Mouse (Mus musculus): Measurements from ENCODE around the gene Acsm2. TPM values are rescaled to one million over a fixed set of nuclear protein-coding genes. Genes with fewer than 3 reads are reported as not detected.

Gene Acsm2
- total and polyA plus RNA-seq, 3 experiments = not detected

GRCm38 (mm10) chr7:119618209-119618935 is 64.2 kb downstream of the Acsm2 start:
- Histone ChIP-seq H3K9ac (ENCODE audit: low read depth, low read length) (no peak overlapping the region), H3K4me1 (ENCODE audit: control insufficient read depth, insufficient read depth, low read length) (no peaks in the 10 kb centered on the region), H3K79me2 (replicated peaks; ENCODE audit: control insufficient read depth, insufficient read depth, low read length) (no peaks in the 10 kb centered on the region), H3K36me3 (ENCODE audit: control insufficient read depth, insufficient read depth, low read length) (no peaks in the 10 kb centered on the region), H3K4me3 (no peak overlapping the region), H3K27ac (no peak overlapping the region), H3K27me3 (ENCODE audit: control insufficient read depth, insufficient read depth, low read length) (no peaks in the 10 kb centered on the region)
- WGBS = 45% methylated on average over 4 of the region's 4 CpGs
- TF ChIP-seq CTCF (IDR thresholded peaks at IDR 0.05) (no peak), EP300 (IDR thresholded peaks at IDR 0.05; ENCODE audit: insufficient read depth, low read depth, low read length) (no peak), POLR2A (IDR thresholded peaks at IDR 0.05; ENCODE audit: insufficient read depth, low read depth, low read length) (no peak)
- no peak for DNase-seq
- intact Hi-C loops (cut with DNase I) = no loop called here

DNA sequence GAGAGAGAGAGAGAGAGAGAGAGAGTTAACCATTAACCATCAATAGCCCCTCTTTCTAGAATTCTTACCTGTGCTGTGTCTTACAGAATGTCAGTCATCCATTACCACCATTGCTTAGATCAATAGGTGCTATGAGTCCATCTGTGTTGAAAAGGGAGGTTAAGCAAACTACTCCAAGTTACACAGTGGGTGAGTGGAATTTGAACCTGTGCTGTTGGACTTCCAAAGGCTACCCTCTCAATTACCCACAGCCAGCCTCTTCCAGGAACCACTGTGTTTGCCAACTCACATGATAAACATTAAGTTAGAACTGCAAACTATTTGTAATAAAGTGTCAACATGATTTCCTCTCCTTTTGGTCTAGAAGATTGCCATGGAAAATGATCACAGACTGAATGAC is 66.0 kb downstream of the Acsm2 start:
- no peaks in the 10 kb centered on the region for H3K79me2 ChIP-seq (replicated peaks; ENCODE audit: control insufficient read depth, insufficient read depth, low read length)
- no peak overlapping the region for H3K27ac ChIP-seq
- no peak overlapping the region for H3K4me3 ChIP-seq
- H3K27me3 ChIP-seq (ENCODE audit: control insufficient read depth, insufficient read depth, low read length) = no peaks in the 10 kb centered on the region
- no peaks in the 10 kb centered on the region for H3K4me1 ChIP-seq (ENCODE audit: control insufficient read depth, insufficient read depth, low read length)
- no peak for DNase-seq
- no peak overlapping the region for H3K9ac ChIP-seq (ENCODE audit: low read depth, low read length)
- TF ChIP-seq POLR2A (IDR thresholded peaks at IDR 0.05; ENCODE audit: insufficient read depth, low read depth, low read length) (no peak), CTCF (IDR thresholded peaks at IDR 0.05) (no peak), EP300 (IDR thresholded peaks at IDR 0.05; ENCODE audit: insufficient read depth, low read depth, low read length) (no peak)
- no peaks in the 10 kb centered on the region for H3K36me3 ChIP-seq (ENCODE audit: control insufficient read depth, insufficient read depth, low read length)
- intact Hi-C loops (cut with DNase I) = no loop called here

DNA sequence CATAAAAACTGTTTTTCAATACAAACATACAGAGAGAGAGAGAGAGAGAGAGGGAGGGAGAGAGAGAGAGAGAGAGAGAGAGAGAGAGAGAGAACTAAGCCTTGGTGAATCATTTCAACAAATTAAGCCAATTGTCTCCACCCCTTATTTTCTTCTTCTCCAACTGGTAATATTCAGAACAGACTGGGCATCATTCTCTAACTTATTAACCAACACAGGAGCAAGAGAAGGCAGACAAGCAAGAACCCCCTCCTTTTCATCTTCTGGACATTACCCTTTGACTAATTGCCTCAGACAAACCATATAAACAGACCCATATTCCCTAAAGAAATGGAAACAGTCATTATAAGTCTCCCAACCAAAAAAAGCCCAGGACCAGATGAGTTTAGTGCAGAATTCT is 84.6 kb downstream of the Acsm2 start:
- no peaks in the 10 kb centered on the region for H3K4me1 ChIP-seq (ENCODE audit: control insufficient read depth, insufficient read depth, low read length)
- H3K79me2 ChIP-seq (replicated peaks; ENCODE audit: control insufficient read depth, insufficient read depth, low read length) = no peaks in the 10 kb centered on the region
- no peak overlapping the region for H3K27ac ChIP-seq
- no peak overlapping the region for H3K4me3 ChIP-seq
- TF ChIP-seq CTCF (IDR thresholded peaks at IDR 0.05) (no peak), POLR2A (IDR thresholded peaks at IDR 0.05; ENCODE audit: insufficient read depth, low read depth, low read length) (no peak), EP300 (IDR thresholded peaks at IDR 0.05; ENCODE audit: insufficient read depth, low read depth, low read length) (no peak)
- H3K9ac ChIP-seq (ENCODE audit: low read depth, low read length) = no peak overlapping the region
- no peak for DNase-seq
- intact Hi-C loops (cut with DNase I) = no loop called here
- H3K27me3 ChIP-seq (ENCODE audit: control insufficient read depth, insufficient read depth, low read length) = no peaks in the 10 kb centered on the region
- H3K36me3 ChIP-seq (ENCODE audit: control insufficient read depth, insufficient read depth, low read length) = no peaks in the 10 kb centered on the region

GRCm38 (mm10) chr7:119642307-119642706 is 88.2 kb downstream of the Acsm2 start:
- 67% methylated on average over 5 of the region's 5 CpGs for WGBS
- Histone ChIP-seq H3K4me1 (ENCODE audit: control insufficient read depth, insufficient read depth, low read length) (no peaks in the 10 kb centered on the region), H3K79me2 (replicated peaks; ENCODE audit: control insufficient read depth, insufficient read depth, low read length) (no peaks in the 10 kb centered on the region), H3K36me3 (ENCODE audit: control insufficient read depth, insufficient read depth, low read length) (no peaks in the 10 kb centered on the region), H3K27ac (no peak overlapping the region), H3K4me3 (no peak overlapping the region), H3K9ac (ENCODE audit: low read depth, low read length) (no peak overlapping the region), H3K27me3 (ENCODE audit: control insufficient read depth, insufficient read depth, low read length) (no peaks in the 10 kb centered on the region)
- intact Hi-C loops (cut with DNase I) = no loop called here
- no peak for DNase-seq
- no peak for TF ChIP-seq POLR2A (IDR thresholded peaks at IDR 0.05; ENCODE audit: insufficient read depth, low read depth, low read length)
- TF ChIP-seq CTCF (IDR thresholded peaks at IDR 0.05) = no peak
- no peak for TF ChIP-seq EP300 (IDR thresholded peaks at IDR 0.05; ENCODE audit: insufficient read depth, low read depth, low read length)

Other genes starting within 250 kb of the Acsm2 start
- gene Gp2, start 95.1 kb upstream of the Acsm2 start, total RNA-seq (2021) = not detected
- 0.08 TPM in 1 of 2 replicates, not detected in the other for gene Gp2, start 95.1 kb upstream of the Acsm2 start, polyA plus RNA-seq (2012; rRNA removed)
- gene Umod, start 75.1 kb upstream of the Acsm2 start, total RNA-seq (2021) = not detected
- 0.12 TPM in 1 of 2 replicates, not detected in the other for gene Umod, start 75.1 kb upstream of the Acsm2 start, polyA plus RNA-seq (2012; rRNA removed)
- 10 to 100 TPM; 12.3 to 16.2 TPM for gene Acsm5, start 34.9 kb upstream of the Acsm2 start, total RNA-seq (2021)
- gene Acsm5, start 34.9 kb upstream of the Acsm2 start, polyA plus RNA-seq (2012; rRNA removed) = 3.4 and 3.6 TPM in 2 replicates
- gene Pdilt, start 30.9 kb upstream of the Acsm2 start, total RNA-seq (2021) = not detected
- gene Pdilt, start 30.9 kb upstream of the Acsm2 start, polyA plus RNA-seq (2012; rRNA removed) = 0.06 TPM in 1 of 2 replicates, not detected in the other
- not detected for gene Acsm1, start 52.7 kb downstream of the Acsm2 start, total RNA-seq (2021)
- gene Acsm1, start 52.7 kb downstream of the Acsm2 start, polyA plus RNA-seq (2012; rRNA removed) = 0.15 and 0.86 TPM in 2 replicates
- not detected for gene Acsm4, start 135.7 kb downstream of the Acsm2 start, total RNA-seq (2021)
- gene Acsm4, start 135.7 kb downstream of the Acsm2 start, polyA plus RNA-seq (2012; rRNA removed) = not detected in 2 replicates
- 10 to 100 TPM; 15.0 to 15.6 TPM for gene Thumpd1, start 166.5 kb downstream of the Acsm2 start, total RNA-seq (2021)
- gene Thumpd1, start 166.5 kb downstream of the Acsm2 start, polyA plus RNA-seq (2012; rRNA removed) = 7.9 and 14.5 TPM in 2 replicates
- gene Acsm3, start 206.6 kb downstream of the Acsm2 start, total RNA-seq (2021) = 1 to 10 TPM in 1 of 2 experiments, under 1 TPM in 1; 0.73 to 1.3 TPM
- 6.8 and 12.0 TPM in 2 replicates for gene Acsm3, start 206.6 kb downstream of the Acsm2 start, polyA plus RNA-seq (2012; rRNA removed)
- 1 to 10 TPM in 1 of 2 experiments, under 1 TPM in 1; 0.75 to 1.2 TPM for gene Rexo5, start 239.7 kb downstream of the Acsm2 start, total RNA-seq (2021)
- 0.53 and 3.3 TPM in 2 replicates for gene Rexo5, start 239.7 kb downstream of the Acsm2 start, polyA plus RNA-seq (2012; rRNA removed)
- 1 to 10 TPM; 1.7 TPM for gene Eri2, start 239.7 kb downstream of the Acsm2 start, total RNA-seq (2021)
- 0.92 and 1.4 TPM in 2 replicates for gene Eri2, start 239.7 kb downstream of the Acsm2 start, polyA plus RNA-seq (2012; rRNA removed)

Measured in heart, adult 2 months (tissue).